ENCODE assay signal across 34 mouse cellular contexts in genomic region chr9:28160953-28161352, GRCm38 (mm10).
"Had no signal": no experiment of that assay in that cellular context is flagged by ENCODE, and none has a peak within 500 bp of the region (broad histone marks: within the 10 kb centered on the region; RNA-seq: fewer than 3 reads in every experiment).

No protein-coding gene starts in this region.

- H3K9ac ChIP-seq: heart, embryonic 12.5 days; heart, embryonic 13.5 days; heart, embryonic 15.5 days; hindbrain, embryonic 12.5 days; hindbrain, embryonic 13.5 days; hindbrain, embryonic 14.5 days; hindbrain, embryonic 15.5 days; kidney, embryonic 15.5 days had no signal

- H3K4me2 ChIP-seq: heart, embryonic 11.5 days; heart, embryonic 12.5 days; heart, embryonic 13.5 days; heart, embryonic 15.5 days; hindbrain, embryonic 12.5 days; hindbrain, embryonic 13.5 days; hindbrain, embryonic 14.5 days; hindbrain, embryonic 15.5 days; kidney, embryonic 15.5 days had no signal

- H3K9me3 ChIP-seq: heart, embryonic 12.5 days; heart, embryonic 13.5 days; heart, embryonic 15.5 days; hindbrain, embryonic 10.5 days; hindbrain, embryonic 12.5 days; hindbrain, embryonic 13.5 days; hindbrain, embryonic 15.5 days; kidney, embryonic 15.5 days had no signal

- ATAC-seq: hindbrain, embryonic 16.5 days; hindbrain, postnatal 0 days; inflammation-experienced regulatory T-cells, adult 6 months; intestine, embryonic 16.5 days; intestine, postnatal 0 days had no signal

- H3K36me3 ChIP-seq: heart, embryonic 12.5 days; heart, embryonic 13.5 days; heart, embryonic 15.5 days; hindbrain, embryonic 10.5 days; hindbrain, embryonic 12.5 days; hindbrain, embryonic 13.5 days; hindbrain, embryonic 15.5 days; kidney, embryonic 15.5 days had no signal

- DNase-seq: heart, postnatal 10 days; heart, postnatal 14 days; heart, postnatal 36 days; heart, postnatal 4 days; kidney, adult 11 months; kidney, adult 18-20 months; kidney, adult 2 months; kidney, adult 8-10 months; kidney, adult 9 months; kidney, postnatal 10 days; kidney, postnatal 14 days; kidney, postnatal 25 days; kidney, postnatal 36 days; kidney, postnatal 4 days; layer of hippocampus, adult 9-11 months; layer of hippocampus, postnatal 36 days had no signal

- H3K4me3 ChIP-seq: heart, embryonic 12.5 days; heart, embryonic 13.5 days; heart, embryonic 15.5 days; hindbrain, embryonic 10.5 days; hindbrain, embryonic 12.5 days; hindbrain, embryonic 13.5 days; hindbrain, embryonic 15.5 days; kidney, embryonic 15.5 days; layer of hippocampus, adult 2 months; left cerebral cortex, adult 2 months had no signal

- H3K27ac ChIP-seq: heart, embryonic 13.5 days; heart, embryonic 15.5 days; hindbrain, embryonic 10.5 days; hindbrain, embryonic 12.5 days; hindbrain, embryonic 13.5 days; hindbrain, embryonic 14.5 days; hindbrain, embryonic 15.5 days; hindbrain, postnatal 0 days; kidney, embryonic 15.5 days; kidney, postnatal 0 days; layer of hippocampus, adult 2 months had no signal

- H3K4me1 ChIP-seq: heart, embryonic 12.5 days; heart, embryonic 13.5 days; heart, embryonic 15.5 days; hindbrain, embryonic 12.5 days; kidney, embryonic 15.5 days had no signal

- H3K27me3 ChIP-seq: heart, embryonic 12.5 days; heart, embryonic 13.5 days; heart, embryonic 15.5 days; hindbrain, embryonic 12.5 days; hindbrain, embryonic 13.5 days; hindbrain, embryonic 15.5 days; kidney, embryonic 15.5 days had no signal
